Mouse (Mus musculus) liver, postnatal 0 days (tissue): ENCODE measurements around the gene C1qtnf7. TPM values are rescaled to one million over a fixed set of nuclear protein-coding genes. Genes with fewer than 3 reads are reported as not detected.

Source experiments
- ATAC-seq: fragments of 200-750 bp; cut with Nextera tagmentation; 2 replicates; pipeline ENCODE4 v1.8.0; 2017; ENCODE audit warnings: mild to moderate bottlenecking, moderate library complexity
- DNase-seq: peaks from one replicate; pipeline ENCODE4 v3.0.0-alpha.2; 2016
- H3K27ac ChIP-seq: fragments of 300-500 bp; sonication (generic); 2 replicates; pipeline ENCODE4 v1.5.1; 2014; ENCODE audit warnings: antibody characterized with exemption, moderate library complexity, mild to moderate bottlenecking, low read depth
- H3K27me3 ChIP-seq: fragments of 300-500 bp; sonication (generic); 2 replicates; pipeline ENCODE4 v1.6.1; 2014; ENCODE audit warnings: low read length, control low read depth, mixed read lengths; ENCODE audit not compliant: insufficient read depth
- H3K36me3 ChIP-seq: fragments of 300-500 bp; sonication (generic); replicated peaks from 2 replicates; pipeline ENCODE4 v1.6.1; 2014; ENCODE audit warnings: mild to moderate bottlenecking, control low read depth, low read length, moderate library complexity, mixed read lengths; ENCODE audit not compliant: insufficient read depth
- H3K4me1 ChIP-seq: fragments of 300-500 bp; sonication (generic); 2 replicates; pipeline ENCODE4 v1.6.1; 2014; ENCODE audit warnings: antibody characterized with exemption, mild to moderate bottlenecking, control low read depth; ENCODE audit not compliant: insufficient read depth
- H3K4me2 ChIP-seq: fragments of 300-500 bp; sonication (generic); 2 replicates; pipeline ENCODE4 v1.6.1; 2014; ENCODE audit warnings: low read depth, mild to moderate bottlenecking, low read length, moderate library complexity, mixed read lengths
- H3K4me3 ChIP-seq: fragments of 300-500 bp; sonication (generic); 2 replicates; pipeline ENCODE4 v1.5.1; 2014; ENCODE audit warnings: low read depth, low read length
- H3K9ac ChIP-seq: fragments of 300-500 bp; sonication (generic); replicated peaks from 2 replicates; pipeline ENCODE4 v1.6.1; 2014; ENCODE audit warnings: mild to moderate bottlenecking, moderate library complexity
- H3K9me3 ChIP-seq: fragments of 300-500 bp; sonication (generic); 2 replicates; pipeline ENCODE4 v1.6.1; 2016; ENCODE audit warnings: mild to moderate bottlenecking, control low read depth, low read length, mixed read lengths
- CTCF ChIP-seq: sonication (generic); IDR thresholded peaks from 2 replicates; pipeline ENCODE4 v1.5.1; 2016; ENCODE audit warnings: antibody characterized with exemption, low read depth
- EP300 ChIP-seq: IDR thresholded peaks from 2 replicates; pipeline ENCODE4 v1.6.1; 2016; ENCODE audit warnings: antibody characterized with exemption, low read depth, mild to moderate bottlenecking
- WGBS: fragments of 180-500 bp; shearing (Covaris S2); extraction: QIAGEN DNeasy Blood & Tissue Kit; methylation state at CpG from one replicate; pipeline ENCODE4 v1.1.7; 2014; ENCODE audit not compliant: insufficient replicate concordance; 5-methylcytosine and 5-hydroxymethylcytosine counted together
- polyA plus RNA-seq: library from polyadenylated mRNA; unstranded; fragments of >200 nt; fragmentation: Nextera tagmentation; extraction: Ambion mirVana; gene quantifications from 2 replicates; pipeline ENCODE4 v1.2.1, GENCODE M21; 2015

C1qtnf7 gene
- polyA plus RNA-seq = 1.7 and 1.8 TPM in 2 replicates

DNA sequence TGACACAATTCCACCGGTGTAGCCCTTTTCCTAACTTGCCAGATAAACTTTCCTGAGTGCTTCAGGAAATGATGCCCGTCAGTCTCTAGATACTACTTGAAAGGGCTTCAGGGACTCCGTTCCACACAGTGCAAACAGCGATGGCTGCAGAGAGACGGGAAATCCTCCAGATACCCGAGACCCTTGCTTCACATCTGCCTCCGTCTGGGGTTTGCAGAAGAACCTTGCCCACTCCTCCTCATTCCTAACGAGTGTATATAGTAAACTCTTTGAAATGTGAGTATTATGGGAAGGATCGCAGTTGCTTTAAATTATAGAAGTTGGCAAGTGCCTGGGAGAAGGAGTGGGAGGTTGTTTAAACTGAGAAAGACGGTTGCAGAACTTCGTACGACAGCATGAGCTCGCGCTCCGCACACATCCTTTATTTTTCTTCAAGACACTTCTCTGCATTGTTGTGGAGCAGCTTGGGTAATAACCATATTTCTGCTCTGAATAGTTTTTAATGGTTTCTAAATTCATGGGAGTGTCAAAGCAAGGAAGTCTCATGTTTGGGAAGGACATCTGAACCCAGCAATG is at the start of gene C1qtnf7:
Gene C1qtnf7, plus strand, starts transcription at position 138 of the 576 bp plus-strand sequence.
- Histone ChIP-seq H3K9ac (no peak within 1 kb of the TSS), H3K4me2 (peak within 1 kb of the TSS; percentile 53), H3K9me3 (no peaks in the 10 kb centered on the region), H3K4me1 (no peaks in the 10 kb centered on the region), H3K27ac (no peak within 1 kb of the TSS), H3K4me3 (peak within 1 kb of the TSS; percentile 17), H3K27me3 (no peaks in the 10 kb centered on the region), H3K36me3 (no peaks in the 10 kb centered on the region)
- no peak for ATAC-seq
- no peak for DNase-seq
- WGBS = 41% methylated on average over 15 of the region's 15 CpGs
- TF ChIP-seq CTCF (no peak), EP300 (no peak)

DNA sequence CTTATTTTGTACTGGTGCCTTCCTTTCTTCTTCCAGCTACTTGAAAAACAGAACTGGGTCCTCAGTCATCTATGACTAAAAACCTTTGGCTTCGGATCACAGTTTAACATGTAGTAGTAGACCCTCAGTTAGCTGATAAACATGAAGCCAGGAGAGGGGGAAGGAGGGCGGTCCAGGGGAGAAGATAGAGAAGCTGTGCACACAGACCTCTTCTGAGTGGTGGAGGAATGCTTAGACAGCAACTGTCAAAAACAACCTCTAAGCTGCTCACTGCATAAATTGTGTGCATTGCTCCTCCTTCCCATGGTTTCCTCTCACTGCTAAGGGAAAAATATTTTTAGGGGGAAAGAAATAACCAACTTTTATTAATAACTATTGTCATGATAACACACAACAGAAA is 48.6 kb upstream of the C1qtnf7 start:
- H3K4me3 ChIP-seq = no peak overlapping the region

DNA sequence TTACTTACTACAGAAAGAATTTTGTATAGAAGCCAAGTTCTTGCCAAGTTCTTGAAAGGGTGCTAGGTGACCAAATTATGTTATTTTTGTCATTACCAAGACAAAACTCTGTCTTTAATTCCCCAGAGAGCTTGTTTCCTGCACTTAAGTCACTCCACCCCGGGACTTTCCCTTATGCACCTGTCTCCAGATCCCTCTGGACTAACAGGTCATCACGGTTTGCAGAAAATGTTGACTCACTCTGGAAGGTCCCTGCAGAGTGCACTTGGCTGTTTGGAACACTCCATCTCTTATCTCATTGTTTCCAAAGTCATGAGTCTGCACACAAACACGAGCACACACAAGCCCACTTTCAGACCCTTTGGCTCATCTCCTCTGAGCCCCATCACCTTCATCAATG is 48.1 kb upstream of the C1qtnf7 start:
- no peak overlapping the region for H3K4me2 ChIP-seq
- WGBS = 51% methylated on average over 3 of the region's 3 CpGs
- no peak overlapping the region for H3K27ac ChIP-seq
- H3K4me3 ChIP-seq = no peak overlapping the region
- no peaks in the 10 kb centered on the region for H3K4me1 ChIP-seq
- H3K9ac ChIP-seq = no peak overlapping the region
- no peaks in the 10 kb centered on the region for H3K27me3 ChIP-seq
- TF ChIP-seq CTCF (no peak), EP300 (no peak)
- no peak for DNase-seq
- no peak for ATAC-seq
- no peaks in the 10 kb centered on the region for H3K9me3 ChIP-seq
- H3K36me3 ChIP-seq = no peaks in the 10 kb centered on the region

More for the DNA sequence above, 48.6 kb upstream of the C1qtnf7 start:
- no peaks in the 10 kb centered on the region for H3K27me3 ChIP-seq
- no peaks in the 10 kb centered on the region for H3K36me3 ChIP-seq
- 70% methylated on average over 2 of the region's 2 CpGs for WGBS
- no peak overlapping the region for H3K9ac ChIP-seq
- H3K9me3 ChIP-seq = no peaks in the 10 kb centered on the region
- ATAC-seq (no peak), DNase-seq (no peak)
- H3K4me2 ChIP-seq = no peak overlapping the region
- H3K4me1 ChIP-seq = no peaks in the 10 kb centered on the region
- no peak overlapping the region for H3K27ac ChIP-seq
- TF ChIP-seq EP300 = no peak
- no peak for TF ChIP-seq CTCF

DNA sequence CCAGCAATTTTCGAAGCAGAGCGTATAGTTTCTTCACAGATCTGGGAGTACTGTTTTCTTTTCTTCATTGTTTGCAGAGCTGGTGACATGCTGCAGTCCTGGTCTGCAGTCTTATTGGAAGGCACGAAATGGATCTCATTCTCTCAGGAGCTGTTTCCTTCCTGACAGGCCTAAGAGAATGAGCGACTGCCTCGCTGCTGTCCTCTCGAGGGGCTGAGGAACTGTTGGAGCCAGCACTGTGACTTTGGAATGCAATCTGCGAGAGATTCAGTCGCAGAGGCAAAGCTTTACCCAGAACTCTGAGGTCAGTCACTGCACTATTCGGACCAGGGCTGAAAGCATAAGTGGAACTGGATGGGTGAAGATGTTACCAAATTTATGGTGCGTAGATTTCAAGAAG is 46.4 kb upstream of the C1qtnf7 start:
- WGBS = 55% methylated on average over 10 of the region's 10 CpGs
- ATAC-seq (no peak), DNase-seq (no peak)
- Histone ChIP-seq H3K4me1 (no peaks in the 10 kb centered on the region), H3K4me2 (no peak overlapping the region), H3K27me3 (no peaks in the 10 kb centered on the region), H3K4me3 (no peak overlapping the region), H3K27ac (no peak overlapping the region), H3K9me3 (no peaks in the 10 kb centered on the region), H3K36me3 (no peaks in the 10 kb centered on the region), H3K9ac (no peak overlapping the region)
- no peak for TF ChIP-seq CTCF

DNA sequence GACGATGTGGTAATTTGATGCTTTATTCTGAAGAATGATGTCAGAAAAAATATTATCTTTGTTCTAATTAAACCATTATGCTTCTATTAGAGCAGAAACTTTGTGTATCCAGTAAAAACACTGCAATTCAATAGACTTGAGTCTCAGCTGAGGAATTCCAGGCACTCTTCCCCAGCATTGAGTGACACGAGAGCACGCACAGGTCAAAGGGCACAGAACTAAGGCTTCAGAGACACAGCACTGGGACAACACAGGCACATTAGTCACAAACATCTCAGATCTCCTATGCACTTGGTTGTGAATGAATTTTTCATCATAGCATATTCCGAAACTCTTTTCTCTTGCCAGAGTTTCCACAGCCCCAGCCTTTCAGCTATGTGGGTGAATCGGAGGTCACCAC is 37.4 kb upstream of the C1qtnf7 start:
- no peak for ATAC-seq

DNA sequence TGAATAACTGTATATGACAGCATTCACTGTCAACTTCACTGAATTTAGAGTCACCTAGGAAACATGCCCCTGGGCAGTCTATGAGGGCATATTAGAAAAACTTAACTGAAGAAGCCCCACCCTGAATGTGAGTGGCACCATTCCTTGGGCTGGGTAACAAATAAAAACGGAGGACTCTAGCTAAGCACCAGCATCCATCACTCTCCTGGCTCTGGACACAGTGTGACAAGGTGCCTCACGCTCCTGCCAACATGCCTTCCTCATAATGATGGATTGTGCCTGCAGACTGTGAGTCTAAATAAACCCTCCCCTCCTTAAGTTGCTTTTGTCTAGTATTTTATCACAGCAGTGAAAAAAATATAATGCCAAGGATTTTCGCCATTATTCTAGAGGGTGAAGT is 35.3 kb upstream of the C1qtnf7 start:
- TF ChIP-seq EP300 = no peak
- TF ChIP-seq CTCF = no peak
- Histone ChIP-seq H3K4me2 (no peak overlapping the region), H3K4me3 (no peak overlapping the region), H3K9me3 (no peaks in the 10 kb centered on the region), H3K4me1 (no peaks in the 10 kb centered on the region), H3K27ac (no peak overlapping the region), H3K9ac (no peak overlapping the region), H3K27me3 (no peaks in the 10 kb centered on the region), H3K36me3 (no peaks in the 10 kb centered on the region)
- DNase-seq (no peak), ATAC-seq (no peak)
- 57% methylated on average over 3 of the region's 3 CpGs for WGBS

More for the DNA sequence above, 37.4 kb upstream of the C1qtnf7 start:
- Histone ChIP-seq H3K4me1 (no peaks in the 10 kb centered on the region), H3K4me3 (no peak overlapping the region), H3K4me2 (no peak overlapping the region), H3K27me3 (no peaks in the 10 kb centered on the region), H3K9ac (no peak overlapping the region), H3K9me3 (no peaks in the 10 kb centered on the region), H3K27ac (no peak overlapping the region), H3K36me3 (no peaks in the 10 kb centered on the region)
- no peak for DNase-seq
- WGBS = 74% methylated on average over 5 of the region's 5 CpGs
- no peak for TF ChIP-seq EP300
- TF ChIP-seq CTCF = no peak

DNA sequence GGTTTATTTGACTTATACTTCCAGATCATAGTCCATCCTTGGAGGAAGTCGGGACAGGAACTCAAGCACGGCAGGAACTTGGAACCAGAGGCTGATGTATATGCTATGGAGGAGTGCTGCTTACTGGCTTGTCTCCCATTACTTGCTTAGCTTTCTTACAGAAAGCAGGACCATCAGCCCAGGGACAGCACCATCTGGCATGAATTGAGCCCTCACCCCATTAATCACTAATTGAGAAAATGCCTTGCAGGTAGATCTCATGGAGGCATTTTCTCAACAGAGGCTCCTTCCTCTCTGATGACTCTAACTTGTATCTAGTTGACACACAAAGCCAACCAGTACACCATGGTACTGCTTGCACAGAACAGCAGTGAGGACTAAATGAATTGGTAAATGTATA is 34.6 kb upstream of the C1qtnf7 start:
- 59% methylated on average over 2 of the region's 2 CpGs for WGBS
- no peaks in the 10 kb centered on the region for H3K9me3 ChIP-seq
- H3K4me3 ChIP-seq = no peak overlapping the region
- no peak for DNase-seq
- H3K27me3 ChIP-seq = no peaks in the 10 kb centered on the region
- no peak overlapping the region for H3K9ac ChIP-seq
- no peak overlapping the region for H3K27ac ChIP-seq
- H3K36me3 ChIP-seq = no peaks in the 10 kb centered on the region
- TF ChIP-seq EP300 (no peak), CTCF (no peak)
- no peak for ATAC-seq
- no peak overlapping the region for H3K4me2 ChIP-seq
- H3K4me1 ChIP-seq = no peaks in the 10 kb centered on the region
